Mouse (Mus musculus) liver, embryonic 14.5 days (tissue): ENCODE results near the gene Ryr1. TPM values are rescaled to one million over a fixed set of nuclear protein-coding genes. Genes with fewer than 3 reads are reported as not detected.

Source experiments
- ATAC-seq: fragments of 200-750 bp; cut with Nextera tagmentation; 2 replicates; pipeline ENCODE4 v1.8.0; 2017; ENCODE audit warnings: moderate number of reproducible peaks, mild to moderate bottlenecking, moderate library complexity; ENCODE audit not compliant: insufficient read depth
- DNase-seq, 3 experiments: peaks; one replicate each; pipeline ENCODE4 v3.0.0-alpha.2; 2012 to 2013; ENCODE audit warnings: low read depth in 3 of 3, low spot score in 3 of 3
- H3K27ac ChIP-seq: fragments of 300-500 bp; sonication (generic); 2 replicates; pipeline ENCODE4 v1.5.1; 2014; ENCODE audit warnings: moderate library complexity, mild to moderate bottlenecking, control low read depth, inconsistent platforms
- H3K27me3 ChIP-seq: fragments of 300-500 bp; sonication (generic); 2 replicates; pipeline ENCODE4 v1.6.1; 2014; ENCODE audit warnings: mild to moderate bottlenecking, low read length, moderate library complexity; ENCODE audit not compliant: control insufficient read depth, insufficient read depth
- H3K36me3 ChIP-seq: fragments of 300-500 bp; sonication (generic); replicated peaks from 2 replicates; pipeline ENCODE4 v1.6.1; 2014; ENCODE audit warnings: low read depth; ENCODE audit not compliant: control insufficient read depth, insufficient read depth
- H3K4me1 ChIP-seq, 2 experiments: fragments of 200-500 bp in 1 of 2; fragments of 300-500 bp in 1 of 2; sonication (generic) in 1 of 2; replicated peaks; 2 replicates each; pipeline ENCODE4 v1.6.1; 2012 to 2014; ENCODE audit warnings: antibody characterized with exemption in 1 of 2, inconsistent platforms in 1 of 2, low read length in 1 of 2; ENCODE audit not compliant: control insufficient read depth in 2 of 2, insufficient read depth in 2 of 2
- H3K4me2 ChIP-seq: fragments of 300-500 bp; sonication (generic); 2 replicates; pipeline ENCODE4 v1.6.1; 2014; ENCODE audit warnings: low read depth, mild to moderate bottlenecking, control low read depth, moderate library complexity
- H3K4me3 ChIP-seq, 2 experiments: fragments of 200-500 bp in 1 of 2; fragments of 300-500 bp in 1 of 2; sonication (generic) in 1 of 2; 2 replicates each; pipeline ENCODE4 v1.5.1; 2012 to 2014; ENCODE audit warnings: low read depth in 2 of 2, low read length in 2 of 2, mild to moderate bottlenecking in 2 of 2, control low read depth in 1 of 2, inconsistent platforms in 1 of 2, moderate library complexity in 1 of 2; ENCODE audit not compliant: insufficient read depth in 1 of 2
- H3K9ac ChIP-seq: fragments of 300-500 bp; sonication (generic); replicated peaks from 2 replicates; pipeline ENCODE4 v1.6.1; 2014; ENCODE audit warnings: mild to moderate bottlenecking, control low read depth, moderate library complexity
- H3K9me3 ChIP-seq: fragments of 300-500 bp; sonication (generic); 2 replicates; pipeline ENCODE4 v1.6.1; 2016; ENCODE audit warnings: low read length, mixed read lengths; ENCODE audit not compliant: control insufficient read depth
- CTCF ChIP-seq: IDR thresholded peaks from 2 replicates; pipeline ENCODE4 v1.5.1; 2016; ENCODE audit warnings: antibody characterized with exemption, low read depth, control low read depth
- EP300 ChIP-seq: IDR thresholded peaks from 2 replicates; pipeline ENCODE4 v1.6.1; 2016; ENCODE audit warnings: antibody characterized with exemption, low read depth
- WGBS: fragments of 180-500 bp; shearing (Covaris S2); extraction: QIAGEN DNeasy Blood & Tissue Kit; methylation state at CpG from one replicate; pipeline ENCODE4 v1.1.7; 2014; ENCODE audit not compliant: insufficient replicate concordance; 5-methylcytosine and 5-hydroxymethylcytosine counted together
- polyA plus RNA-seq, 2 experiments: library from polyadenylated mRNA; depleted of rRNA in 1 of 2; stranded (reverse) in 1 of 2; unstranded in 1 of 2; fragments of >200 nt; fragmentation: Nextera tagmentation in 1 of 2; extraction: Ambion mirVana in 1 of 2; gene quantifications; 2 replicates each; pipeline versions ENCODE4 v1.2.1 to v1.2.3; 2012 to 2014

Ryr1 gene
- polyA plus RNA-seq, 2 experiments: 0.06 to 0.08 TPM

DNA sequence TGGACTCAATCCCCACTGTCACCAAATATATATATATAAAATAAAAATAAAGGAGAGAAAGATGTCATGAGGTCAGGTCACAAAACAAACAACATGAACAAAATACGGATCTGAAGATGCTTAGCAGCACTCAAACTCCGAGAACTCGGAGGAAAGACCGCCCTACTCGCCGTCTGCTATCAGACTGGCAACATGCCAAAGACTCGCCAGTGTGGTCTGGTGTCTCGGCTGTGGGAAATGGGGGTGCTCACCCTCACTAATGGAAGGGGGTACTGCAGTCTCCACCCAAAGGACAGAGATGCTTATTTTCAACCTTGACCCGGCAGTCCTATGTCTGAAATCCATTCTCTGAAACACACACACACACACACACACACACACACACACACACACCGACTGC lies 93.3 kb downstream of the Ryr1 start:
- no peaks in the 10 kb centered on the region for H3K27me3 ChIP-seq
- WGBS: 61% methylated on average over 10 of the region's 10 CpGs
- peaks cover 16 to 26% of the 10 kb centered on the region in 2 experiments for H3K4me1 ChIP-seq
- H3K4me2 ChIP-seq: no peak overlapping the region
- no peaks in the 10 kb centered on the region for H3K36me3 ChIP-seq
- H3K4me3 ChIP-seq: no peak overlapping the region
- ATAC-seq: no peak
- no peak for DNase-seq
- H3K9ac ChIP-seq: no peak overlapping the region
- TF ChIP-seq EP300: no peak
- TF ChIP-seq CTCF: no peak
- no peak overlapping the region for H3K27ac ChIP-seq
- H3K9me3 ChIP-seq: no peaks in the 10 kb centered on the region

DNA sequence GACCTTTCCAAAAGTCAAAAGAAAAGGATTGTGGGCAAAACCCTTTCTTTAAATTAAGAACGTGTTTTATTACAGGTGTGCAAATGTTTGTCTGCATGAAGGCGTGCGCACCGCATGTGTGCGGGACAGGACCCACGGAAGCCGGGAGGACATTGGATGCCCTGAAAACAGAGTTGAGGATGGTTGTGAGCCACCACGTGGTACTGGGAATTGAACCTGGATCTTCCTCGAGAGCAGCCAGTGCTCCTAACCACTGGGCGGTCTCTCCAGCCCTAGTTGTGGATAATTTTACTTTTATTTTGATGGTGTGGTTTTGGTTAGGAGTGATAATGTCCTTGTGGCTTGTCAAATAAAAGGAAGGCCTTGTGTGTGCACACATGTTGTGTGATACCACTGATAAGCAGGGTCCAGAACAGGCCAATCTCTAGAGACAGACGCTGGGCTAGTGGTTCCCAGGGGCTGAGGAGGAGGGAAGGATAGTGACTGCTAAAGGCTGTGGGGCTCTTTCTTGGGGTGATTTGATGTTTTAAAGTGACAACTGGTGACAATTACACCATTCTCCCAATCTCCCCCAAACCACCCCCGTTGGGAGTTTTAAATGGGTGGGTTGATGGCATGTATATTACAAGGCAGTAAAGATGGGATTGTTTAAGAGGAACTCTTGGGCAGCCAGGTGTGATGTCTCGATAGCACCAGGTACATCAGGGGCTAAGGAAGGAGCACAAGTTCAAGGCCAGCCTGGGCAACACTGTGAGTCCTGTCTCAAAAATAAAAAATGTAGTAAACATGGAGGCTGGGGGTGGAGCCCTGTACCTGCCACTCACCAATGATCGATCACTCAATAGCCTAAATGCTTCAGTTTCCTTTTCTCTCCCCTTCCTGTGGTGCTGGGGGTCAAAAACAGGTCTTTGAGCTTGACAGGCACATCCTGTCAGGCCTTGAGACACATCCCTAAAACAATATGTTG lies 95.0 kb downstream of the Ryr1 start:
- no peaks in the 10 kb centered on the region for H3K36me3 ChIP-seq
- no peaks in the 10 kb centered on the region for H3K9me3 ChIP-seq
- H3K4me2 ChIP-seq: peak overlapping the region; percentile 0
- ATAC-seq (peak; percentile 99), DNase-seq (peak; percentile 79 to 81 (median 81))
- no peak for TF ChIP-seq CTCF
- peak; percentile 97 for TF ChIP-seq EP300
- peak overlapping the region; percentile 92 for H3K27ac ChIP-seq
- H3K4me3 ChIP-seq: no peak overlapping the region
- H3K27me3 ChIP-seq: no peaks in the 10 kb centered on the region
- H3K4me1 ChIP-seq: peaks cover 20 to 26% of the 10 kb centered on the region in 2 experiments
- peak overlapping the region; percentile 48 for H3K9ac ChIP-seq
- WGBS: 31% methylated on average over 14 of the region's 14 CpGs

DNA sequence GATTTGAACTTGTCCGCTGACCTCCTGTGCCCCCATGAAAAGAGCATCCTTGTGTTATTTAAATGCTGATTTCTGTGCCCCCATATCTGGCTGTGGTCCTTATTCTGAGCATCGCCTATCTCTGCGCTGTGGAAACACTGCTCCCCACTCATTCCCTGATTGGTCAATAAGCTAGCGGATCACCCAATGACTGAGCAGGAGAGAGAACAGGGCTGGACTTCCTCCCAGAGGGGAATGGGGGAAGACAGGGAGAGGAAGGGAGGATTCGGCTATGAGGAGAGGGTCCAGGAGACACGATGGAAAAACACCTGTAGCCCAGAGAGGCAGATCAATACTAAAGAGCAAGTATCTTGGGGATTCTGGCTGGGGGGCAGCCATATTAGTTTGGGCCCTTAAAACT lies 96.2 kb downstream of the Ryr1 start:
- WGBS: 74% methylated on average over 6 of the region's 6 CpGs
- H3K27me3 ChIP-seq: no peaks in the 10 kb centered on the region
- H3K27ac ChIP-seq: no peak overlapping the region
- H3K9me3 ChIP-seq: no peaks in the 10 kb centered on the region
- no peak overlapping the region for H3K4me3 ChIP-seq
- peaks cover 20 to 26% of the 10 kb centered on the region in 2 experiments for H3K4me1 ChIP-seq
- ATAC-seq (no peak), DNase-seq (no peak)
- H3K9ac ChIP-seq: no peak overlapping the region
- no peaks in the 10 kb centered on the region for H3K36me3 ChIP-seq
- no peak overlapping the region for H3K4me2 ChIP-seq
- TF ChIP-seq EP300: no peak
- no peak for TF ChIP-seq CTCF

DNA sequence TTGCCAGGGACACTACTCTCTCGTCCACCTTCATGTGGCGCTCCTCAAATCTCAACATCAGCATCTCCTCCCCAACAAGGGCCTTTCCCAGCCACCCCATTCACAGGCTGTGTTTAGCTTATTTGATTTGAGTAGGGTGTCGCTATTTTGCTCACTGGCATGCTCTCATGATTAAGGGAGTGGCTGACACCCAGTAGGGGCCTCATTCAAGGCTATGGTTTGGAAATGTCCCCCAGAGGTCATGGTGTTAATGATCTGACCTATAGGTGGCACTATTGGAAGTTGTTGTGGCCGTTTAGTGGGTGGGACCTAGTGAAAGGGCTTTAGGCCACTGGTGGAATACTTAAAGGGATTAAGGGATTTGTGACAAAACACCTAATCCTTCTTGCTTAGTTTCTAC lies 98.2 kb downstream of the Ryr1 start:
- H3K36me3 ChIP-seq: no peaks in the 10 kb centered on the region
- peaks cover 20 to 26% of the 10 kb centered on the region in 2 experiments for H3K4me1 ChIP-seq
- no peak for DNase-seq
- no peak for ATAC-seq
- H3K4me3 ChIP-seq: no peak overlapping the region
- TF ChIP-seq CTCF (0 out of 2 replicates have a peak, but pooled peaks have one; percentile 4), EP300 (no peak)
- WGBS: 77% methylated on average over 4 of the region's 4 CpGs
- H3K9me3 ChIP-seq: no peaks in the 10 kb centered on the region
- no peak overlapping the region for H3K4me2 ChIP-seq
- no peak overlapping the region for H3K9ac ChIP-seq
- no peaks in the 10 kb centered on the region for H3K27me3 ChIP-seq
- no peak overlapping the region for H3K27ac ChIP-seq

DNA sequence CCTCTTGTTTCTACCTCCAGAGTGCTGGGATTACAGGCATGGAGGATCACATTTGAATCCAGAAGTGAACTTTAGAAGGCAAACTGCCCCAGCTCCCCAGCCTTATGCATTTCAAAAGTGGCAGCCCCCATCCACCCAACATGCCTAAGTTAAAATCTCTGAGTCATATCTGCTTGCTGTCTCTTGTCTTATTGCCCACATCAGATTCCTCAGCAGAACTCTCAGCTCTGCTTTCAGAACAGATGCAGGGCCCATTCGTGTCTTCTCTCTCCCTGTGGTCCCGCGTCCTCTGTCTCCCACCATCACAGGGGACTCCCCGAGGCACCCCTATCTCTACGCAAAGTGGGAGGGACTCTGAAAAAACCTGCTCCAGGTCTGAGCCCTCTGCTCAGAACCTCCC lies 98.8 kb downstream of the Ryr1 start:
- DNase-seq: no peak
- Histone ChIP-seq H3K27ac (no peak overlapping the region), H3K4me2 (no peak overlapping the region), H3K4me3 (no peak overlapping the region), H3K9ac (no peak overlapping the region), H3K36me3 (no peaks in the 10 kb centered on the region), H3K27me3 (no peaks in the 10 kb centered on the region), H3K4me1 (peaks cover 20 to 21% of the 10 kb centered on the region in 2 experiments), H3K9me3 (no peaks in the 10 kb centered on the region)
- TF ChIP-seq EP300 (no peak), CTCF (no peak)
- no peak for ATAC-seq
- WGBS: 72% methylated on average over 5 of the region's 5 CpGs
